Mouse (Mus musculus) layer of hippocampus, postnatal 25 days (tissue): ENCODE results near the gene Sdk2. TPM values are rescaled to one million over a fixed set of nuclear protein-coding genes. Genes with fewer than 3 reads are reported as not detected.

Experiments
- DNase-seq, 2 experiments: peaks; one replicate each; pipeline ENCODE4 v3.0.0; 2022; ENCODE audit warnings: mixed read lengths in 2 of 2, low spot score in 1 of 2; ENCODE audit errors: extremely low spot score in 1 of 2
- total RNA-seq, 2 experiments: library from RNA; stranded (reverse); gene quantifications; 2 replicates each; pipeline ENCODE4 v1.2.3; 2021

Sdk2 gene
- total RNA-seq, 2 experiments from 2014 or later, result 22.9 to 27.2 TPM

DNA sequence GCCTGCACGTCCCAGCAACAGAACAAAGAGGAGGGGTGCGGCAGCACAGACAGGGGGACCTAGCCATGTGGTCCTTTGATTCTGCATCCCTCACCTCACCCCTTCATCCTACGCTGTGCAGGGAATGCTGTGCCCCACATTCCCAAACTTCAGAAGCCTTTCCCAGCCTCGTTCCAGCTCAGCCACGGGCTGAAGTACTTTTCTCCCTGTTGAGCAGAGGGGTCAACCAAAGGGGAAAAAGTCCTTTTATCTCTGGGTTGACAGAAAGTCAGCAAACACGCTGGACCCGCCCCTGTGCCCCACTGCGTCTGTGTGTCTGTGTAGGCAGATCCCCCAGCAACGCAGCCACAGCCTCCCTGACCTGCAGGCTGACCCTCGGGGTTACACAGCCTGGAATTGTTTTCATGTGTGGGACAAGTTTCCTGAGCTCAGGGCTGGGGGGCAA, 18.9 kb downstream of the Sdk2 start:
- no peak for DNase-seq

GRCm38 (mm10) chr11:114046927-114047326, 19.9 kb downstream of the Sdk2 start:
- DNase-seq, result no peak

DNA sequence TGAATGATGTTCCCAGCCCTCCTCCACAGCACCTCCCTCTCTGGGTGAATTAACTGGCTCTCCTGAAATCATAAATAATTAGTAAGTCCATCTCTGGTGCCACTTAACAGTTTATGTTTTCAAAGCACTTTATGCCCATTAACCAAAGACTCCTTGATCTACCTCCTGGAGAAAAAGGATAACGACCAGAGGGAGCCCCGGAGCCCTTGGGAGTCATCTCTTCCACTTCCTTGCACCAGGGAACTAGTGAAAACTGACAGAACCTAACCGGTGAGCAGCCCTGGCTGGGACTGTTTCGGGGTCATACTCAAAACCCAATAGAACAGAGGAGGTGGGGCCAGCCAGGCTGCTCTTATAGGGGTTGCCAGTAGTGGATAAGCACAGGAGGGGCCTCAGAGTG, 22.5 kb downstream of the Sdk2 start:
- DNase-seq, result no peak

DNA sequence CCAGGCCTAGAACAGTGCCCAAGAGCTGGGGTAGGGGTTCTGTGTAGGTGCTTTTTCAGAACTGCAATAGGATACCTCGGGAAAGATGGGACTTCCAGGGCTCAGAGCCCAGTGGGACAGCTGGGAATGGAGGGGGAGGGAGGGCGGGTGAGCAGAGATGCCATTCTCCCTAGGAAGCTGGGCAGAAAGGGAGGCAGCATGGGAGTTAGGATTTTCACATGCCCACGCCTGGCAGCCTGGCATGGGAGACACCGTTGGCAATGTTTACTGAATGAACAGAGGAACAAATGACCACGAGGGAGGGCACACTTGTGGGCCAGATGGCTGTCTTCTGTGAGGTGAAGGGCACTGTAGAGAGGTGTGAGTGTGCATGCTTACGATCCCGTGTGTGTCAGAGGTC, 23.3 kb downstream of the Sdk2 start:
- DNase-seq, result no peak

GRCm38 (mm10) chr11:114040391-114041035, 26.3 kb downstream of the Sdk2 start:
- DNase-seq, result no peak

- DNase-seq, result peak in 1 of 2 experiments; percentile 35
These were observed 28.8 kb downstream of the Sdk2 start for GRCm38 (mm10) chr11:114038036-114038435.

DNA sequence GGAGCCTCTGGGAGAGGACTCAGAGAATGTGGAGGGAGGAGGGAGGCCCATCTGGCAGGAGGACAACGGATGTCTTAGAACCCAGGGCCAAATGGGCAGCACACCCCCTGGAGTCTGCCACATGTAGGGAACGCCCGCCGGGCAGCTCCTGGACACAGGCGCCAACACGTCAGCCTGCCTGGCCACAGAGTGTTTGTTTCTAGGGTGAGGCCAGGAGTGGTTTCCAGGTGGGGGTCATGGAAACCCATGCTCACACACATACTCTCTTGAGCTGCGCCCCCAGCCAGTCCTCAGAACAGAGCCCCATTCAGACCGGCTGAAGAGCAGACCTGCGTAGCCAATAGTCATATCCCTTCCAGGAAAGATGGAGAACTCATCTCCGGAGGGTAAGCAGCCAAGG, 35.4 kb downstream of the Sdk2 start:
- no peak for DNase-seq

DNA sequence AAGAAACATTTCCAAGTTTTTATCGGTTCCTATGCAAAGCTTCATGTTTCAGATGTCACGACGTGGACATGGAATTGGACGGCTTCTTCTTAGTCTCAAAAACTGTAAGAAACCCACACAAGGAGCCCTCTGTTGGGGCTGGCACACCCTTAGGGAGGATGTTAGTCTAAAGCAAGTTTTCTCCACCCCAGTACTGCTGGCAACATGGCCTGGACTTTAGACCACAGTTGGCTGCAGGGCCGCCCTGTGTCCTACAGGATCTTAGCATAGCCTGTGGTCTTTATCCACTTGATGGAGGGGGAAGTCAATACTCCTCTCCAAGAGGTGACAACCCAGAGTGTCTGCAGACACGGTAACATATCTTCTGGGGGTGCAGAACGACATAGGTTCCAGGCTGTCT, 36.6 kb downstream of the Sdk2 start:
- no peak for DNase-seq

GRCm38 (mm10) chr11:114028512-114028911, 38.3 kb downstream of the Sdk2 start:
- DNase-seq, result no peak

DNA sequence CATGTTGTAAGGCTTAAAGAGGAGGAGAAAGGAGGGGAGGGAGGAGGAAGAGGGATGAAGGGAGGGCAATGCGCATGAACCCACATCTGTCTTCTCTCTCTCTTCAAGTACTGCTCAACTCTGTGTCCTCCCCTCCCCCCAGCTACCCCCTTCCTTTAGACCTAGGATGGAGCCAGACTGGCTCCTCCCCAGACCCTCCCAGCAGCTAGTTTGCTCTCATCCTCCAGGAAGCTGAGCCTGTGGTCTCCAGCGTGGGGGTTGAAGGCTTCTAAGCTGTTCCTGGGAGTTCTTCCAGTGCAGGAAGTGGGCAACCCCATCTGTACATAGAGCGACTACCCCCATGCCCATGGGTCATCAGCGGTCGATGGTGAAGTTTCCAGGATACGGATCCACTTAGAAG, 38.8 kb downstream of the Sdk2 start:
- DNase-seq, result no peak

DNA sequence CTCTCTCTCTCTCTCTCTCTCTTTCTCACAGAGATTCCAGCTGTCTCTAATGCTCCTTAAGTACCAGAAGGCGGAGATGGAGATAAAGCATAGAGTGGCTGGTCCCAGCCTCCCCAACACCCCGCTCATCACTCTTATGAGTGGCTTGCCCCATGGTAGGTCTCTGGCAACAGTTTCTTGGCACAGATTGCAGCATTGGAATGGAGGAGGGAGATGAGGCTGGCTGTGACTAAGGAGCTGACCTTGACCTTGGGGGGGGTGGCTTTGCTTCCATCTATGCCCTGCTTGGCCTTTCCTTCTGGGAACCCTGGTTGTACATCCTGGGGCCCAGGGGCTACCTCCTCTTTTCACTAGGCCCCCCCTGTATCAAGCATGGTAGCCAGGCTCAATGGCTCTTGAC, 41.8 kb downstream of the Sdk2 start:
- no peak for DNase-seq

- no peak for DNase-seq
These were observed 42.9 kb downstream of the Sdk2 start for GRCm38 (mm10) chr11:114023965-114024364.

GRCm38 (mm10) chr11:114022166-114022565, 44.7 kb downstream of the Sdk2 start:
- no peak for DNase-seq

- no peak for DNase-seq
These were observed 47.8 kb downstream of the Sdk2 start for GRCm38 (mm10) chr11:114019087-114019486.

DNA sequence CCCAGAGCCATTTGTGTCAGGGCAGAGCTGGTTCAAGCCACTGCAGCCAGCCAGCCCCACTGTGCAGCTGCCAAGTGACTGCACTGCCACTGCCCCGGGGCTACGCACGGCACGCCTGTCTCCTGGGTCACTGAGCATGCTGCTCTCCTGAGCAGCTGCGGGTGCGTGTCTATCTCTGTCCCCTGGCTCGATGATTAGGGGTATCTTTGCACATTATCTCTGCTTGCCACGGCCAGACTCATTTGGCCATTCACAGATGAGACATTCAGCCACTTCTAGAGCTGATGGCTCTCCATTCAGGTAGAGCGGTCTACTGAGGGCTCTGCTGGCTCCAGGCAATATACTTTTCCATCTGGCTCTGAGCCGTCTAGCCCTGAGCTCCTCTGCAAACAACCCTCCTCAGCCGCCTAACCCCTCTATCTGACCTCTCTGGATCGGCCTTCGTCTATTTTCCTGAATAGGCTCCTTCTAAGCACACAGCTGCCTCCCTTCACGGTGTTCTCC, 49.9 kb downstream of the Sdk2 start:
- no peak for DNase-seq

DNA sequence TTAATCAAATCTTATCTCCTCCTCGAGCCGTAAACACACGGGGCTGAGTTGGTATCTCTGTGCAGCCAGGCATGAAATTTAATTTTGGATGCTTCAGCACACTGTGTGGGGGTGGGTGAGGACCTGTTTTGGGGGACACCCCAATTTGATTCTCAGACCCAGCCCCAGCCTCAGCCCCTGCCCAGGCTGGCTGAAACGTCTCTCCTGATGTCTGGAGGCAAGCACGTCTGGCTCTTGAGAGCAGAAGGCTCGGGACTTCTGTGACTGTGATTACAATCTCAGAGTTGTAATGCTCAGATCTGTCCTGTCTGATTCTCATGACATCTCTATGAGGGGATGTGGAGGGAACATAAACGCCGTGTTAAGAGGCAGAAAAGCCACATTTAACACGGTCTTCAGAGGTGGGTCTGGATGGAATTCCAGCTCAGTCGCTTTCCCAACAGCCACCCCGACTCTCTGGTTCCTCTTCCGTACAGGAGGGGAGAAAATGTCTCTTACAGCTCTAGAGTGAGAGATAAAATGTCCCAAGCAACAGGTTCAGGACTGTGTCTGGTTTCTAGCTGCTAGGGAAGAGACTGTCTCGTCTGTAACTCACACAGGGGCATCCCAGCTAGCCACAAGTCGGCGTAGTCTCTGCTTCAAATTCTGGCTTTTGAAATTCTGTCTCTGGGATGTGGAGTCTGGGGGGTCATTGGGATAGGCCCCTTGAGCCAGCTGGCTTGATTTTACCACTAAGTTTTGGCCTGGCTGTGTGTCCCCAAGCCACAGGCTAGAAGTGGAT, 50.5 kb downstream of the Sdk2 start:
- DNase-seq, result no peak

- DNase-seq, result no peak
These were observed 55.3 kb downstream of the Sdk2 start for GRCm38 (mm10) chr11:114011523-114011922.

- no peak for DNase-seq
These were observed 61.0 kb downstream of the Sdk2 start for GRCm38 (mm10) chr11:114005879-114006278.

DNA sequence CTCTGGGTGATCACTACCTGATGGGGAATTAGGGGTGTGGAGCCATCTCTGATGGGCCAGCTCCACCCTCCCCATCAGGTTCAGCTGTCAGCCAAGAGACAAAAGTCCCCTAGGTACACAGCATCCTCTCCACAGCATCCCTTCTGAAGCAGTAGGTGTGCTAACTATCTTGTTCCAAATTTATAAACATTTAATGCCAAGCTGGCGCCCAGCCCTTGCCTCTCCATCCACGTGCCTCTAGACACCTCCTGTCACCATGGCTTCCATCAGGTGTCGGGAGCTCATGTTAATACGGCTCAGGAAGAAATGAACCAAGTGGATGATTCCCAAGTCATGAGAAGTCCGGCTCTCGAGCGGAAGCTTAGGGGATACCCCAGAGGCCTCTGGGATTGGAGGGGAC, 62.2 kb downstream of the Sdk2 start:
- no peak for DNase-seq

DNA sequence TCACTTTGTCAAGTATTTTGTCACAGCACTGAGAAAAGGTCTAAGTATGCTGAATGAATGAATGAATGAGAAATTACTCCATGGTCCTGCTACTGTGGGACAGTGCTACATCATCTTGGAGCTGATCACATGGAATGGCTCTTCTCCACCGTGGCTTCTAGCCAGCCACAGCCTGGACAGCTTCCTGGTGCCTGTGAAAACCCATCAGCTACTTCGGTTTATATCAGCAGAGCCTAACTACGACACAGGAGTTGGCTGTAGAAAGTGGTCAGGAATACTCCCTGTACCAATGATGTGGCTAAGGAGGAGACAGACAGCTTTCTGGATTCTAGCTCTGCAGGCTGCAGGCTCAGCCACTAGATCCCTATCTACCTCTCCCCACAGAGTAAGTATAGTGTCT, 63.7 kb downstream of the Sdk2 start:
- no peak for DNase-seq

DNA sequence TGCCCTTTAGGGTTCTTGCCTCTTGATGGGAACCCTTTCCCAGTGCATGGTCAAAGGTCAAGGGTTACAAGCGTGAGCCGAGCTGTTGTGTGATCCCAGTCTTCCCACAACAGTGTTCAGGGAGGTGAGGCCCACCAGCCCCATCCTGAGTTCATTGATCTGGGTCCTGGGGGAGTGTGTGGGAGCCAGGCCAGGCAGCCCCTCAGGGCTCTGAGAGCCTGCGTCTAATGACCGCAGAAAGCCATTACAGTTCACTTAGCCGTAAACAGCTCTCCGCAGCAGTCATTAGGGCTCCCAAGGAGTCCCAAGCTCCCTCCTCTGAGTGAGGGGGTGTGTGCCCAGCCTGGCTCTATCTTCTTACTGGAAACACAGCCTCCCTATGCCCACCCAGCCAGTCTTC, 66.8 kb downstream of the Sdk2 start:
- no peak for DNase-seq

DNA sequence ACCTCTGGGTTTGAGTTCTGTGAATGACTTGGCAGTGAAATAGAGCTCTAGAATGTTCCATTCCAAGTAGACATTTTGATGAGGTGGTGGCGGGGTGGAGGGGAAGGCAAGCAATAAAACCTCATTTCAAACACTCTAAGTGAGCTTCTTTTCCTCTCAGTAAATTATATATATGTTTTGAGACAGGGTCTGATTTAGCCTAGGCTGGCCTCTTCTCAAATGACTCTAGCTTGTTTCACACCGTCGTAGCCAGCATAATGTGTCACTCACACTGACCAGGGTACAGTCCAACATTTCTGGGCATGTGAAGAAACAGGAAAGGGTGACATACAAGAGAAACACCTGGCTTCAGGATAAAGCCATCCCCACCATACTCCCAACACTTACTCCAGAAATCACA, 68.1 kb downstream of the Sdk2 start:
- no peak for DNase-seq
